Mouse (Mus musculus) embryonic facial prominence, embryonic 15.5 days (tissue): Measurements from ENCODE around the gene Mlf2. TPM values are rescaled to one million over a fixed set of nuclear protein-coding genes. Genes with fewer than 3 reads are reported as not detected.

Source experiments
- ATAC-seq: fragments of 200-750 bp; cut with Nextera tagmentation; 2 replicates; pipeline ENCODE4 v1.8.0; 2017; ENCODE audit warnings: low read depth, moderate TSS enrichment; ENCODE audit not compliant: insufficient number of reproducible peaks, low FRiP score, low TSS enrichment
- H3K27ac ChIP-seq: fragments of 300-500 bp; sonication (generic); replicated peaks from 2 replicates; pipeline ENCODE4 v1.5.1; 2015; ENCODE audit warnings: mild to moderate bottlenecking, inconsistent platforms
- H3K27me3 ChIP-seq: fragments of 300-500 bp; sonication (generic); 2 replicates; pipeline ENCODE4 v1.6.1; 2015; ENCODE audit warnings: inconsistent platforms
- H3K36me3 ChIP-seq: fragments of 300-500 bp; sonication (generic); 2 replicates; pipeline ENCODE4 v1.6.1; 2015; ENCODE audit warnings: mild to moderate bottlenecking, inconsistent platforms
- H3K4me1 ChIP-seq: fragments of 300-500 bp; sonication (generic); 2 replicates; pipeline ENCODE4 v1.6.1; 2015; ENCODE audit warnings: inconsistent platforms
- H3K4me2 ChIP-seq: fragments of 300-500 bp; sonication (generic); replicated peaks from 2 replicates; pipeline ENCODE4 v1.6.1; 2015; ENCODE audit warnings: mild to moderate bottlenecking, inconsistent platforms
- H3K4me3 ChIP-seq: fragments of 300-500 bp; sonication (generic); replicated peaks from 2 replicates; pipeline ENCODE4 v1.5.1; 2015; ENCODE audit warnings: mild to moderate bottlenecking, inconsistent platforms
- H3K9ac ChIP-seq: fragments of 300-500 bp; sonication (generic); 2 replicates; pipeline ENCODE4 v1.6.1; 2015; ENCODE audit warnings: inconsistent platforms
- H3K9me3 ChIP-seq: fragments of 300-500 bp; sonication (generic); replicated peaks from 2 replicates; pipeline ENCODE4 v1.6.1; 2016; ENCODE audit warnings: inconsistent platforms
- WGBS: fragments of 180-500 bp; shearing (Covaris S2); methylation state at CpG from one replicate; pipeline ENCODE4 v1.1.7; 2015; 5-methylcytosine and 5-hydroxymethylcytosine counted together
- polyA plus RNA-seq: library from polyadenylated mRNA; unstranded; fragments of >200 nt; fragmentation: Nextera tagmentation; extraction: Ambion mirVana; gene quantifications from 2 replicates; pipeline ENCODE4 v1.2.1, GENCODE M21; 2015

The Mlf2 gene
- polyA plus RNA-seq, 1 experiment from 2014 or later, result 373 TPM

- no peak for ATAC-seq
- Histone ChIP-seq H3K4me1 (peaks cover 14% of the 10 kb centered on the region), H3K36me3 (no peaks in the 10 kb centered on the region), H3K9me3 (no peaks in the 10 kb centered on the region), H3K27me3 (no peaks in the 10 kb centered on the region), H3K9ac (no peak overlapping the region), H3K4me3 (no peak overlapping the region), H3K4me2 (no peak overlapping the region), H3K27ac (no peak overlapping the region)
- WGBS, result 60% methylated on average over 10 of the region's 10 CpGs
Measured at GRCm38 (mm10) chr6:124900801-124901480, 30.2 kb upstream of the Mlf2 start.

- H3K4me2 ChIP-seq, result no peak overlapping the region
- ATAC-seq, result no peak
- H3K9me3 ChIP-seq, result no peaks in the 10 kb centered on the region
- H3K4me3 ChIP-seq, result no peak overlapping the region
- no peaks in the 10 kb centered on the region for H3K36me3 ChIP-seq
- H3K4me1 ChIP-seq, result peaks cover 14% of the 10 kb centered on the region
- no peak overlapping the region for H3K9ac ChIP-seq
- no peak overlapping the region for H3K27ac ChIP-seq
- no peaks in the 10 kb centered on the region for H3K27me3 ChIP-seq
Measured at GRCm38 (mm10) chr6:124901851-124902250, 29.3 kb upstream of the Mlf2 start.

DNA sequence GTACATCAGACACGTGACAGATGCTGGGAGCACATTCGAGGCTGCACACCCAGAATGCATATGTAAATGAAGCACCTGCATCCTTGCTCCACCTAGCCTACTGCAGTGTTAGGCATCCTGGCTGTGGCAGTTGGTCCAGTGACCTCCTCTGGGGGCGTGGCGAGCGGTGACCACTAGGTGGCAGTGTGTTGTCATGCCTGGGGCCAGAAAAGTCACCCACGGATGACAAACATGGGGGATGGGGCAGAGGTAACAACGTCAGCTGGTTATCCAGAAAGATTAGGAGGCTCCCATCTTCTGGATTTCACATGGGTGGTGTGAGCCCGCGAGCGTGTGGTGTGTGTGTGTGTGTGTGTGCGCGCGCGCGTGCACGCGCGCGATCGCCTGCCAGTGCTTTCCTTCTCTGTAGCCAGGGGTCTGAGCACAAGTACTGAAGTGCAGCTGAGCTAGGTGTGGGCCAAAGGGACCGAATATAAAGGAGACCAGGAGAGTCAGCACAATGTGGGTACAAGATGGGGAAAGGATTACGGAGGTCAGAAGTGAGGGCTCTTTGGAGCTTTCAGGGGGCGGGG, 27.5 kb upstream of the Mlf2 start:
- peak overlapping the region; percentile 84 for H3K4me2 ChIP-seq
- under 1% methylated on average over 23 of the region's 23 CpGs for WGBS
- H3K27ac ChIP-seq, result peak overlapping the region; percentile 99
- H3K36me3 ChIP-seq, result no peaks in the 10 kb centered on the region
- peak overlapping the region; percentile 66 for H3K9ac ChIP-seq
- peaks cover 14% of the 10 kb centered on the region for H3K4me1 ChIP-seq
- H3K9me3 ChIP-seq, result no peaks in the 10 kb centered on the region
- H3K27me3 ChIP-seq, result no peaks in the 10 kb centered on the region
- H3K4me3 ChIP-seq, result peak overlapping the region; percentile 55
- peak; percentile 79 for ATAC-seq

- Histone ChIP-seq H3K4me1 (peaks cover 14% of the 10 kb centered on the region), H3K4me3 (peak overlapping the region; percentile 55), H3K9ac (peak overlapping the region; percentile 66), H3K9me3 (no peaks in the 10 kb centered on the region), H3K27me3 (no peaks in the 10 kb centered on the region), H3K36me3 (no peaks in the 10 kb centered on the region), H3K4me2 (peak overlapping the region; percentile 84), H3K27ac (peak overlapping the region; percentile 99)
- WGBS, result 6% methylated on average over 24 of the region's 24 CpGs
- ATAC-seq, result peak; percentile 69
Measured at GRCm38 (mm10) chr6:124904161-124904981, 26.8 kb upstream of the Mlf2 start.

DNA sequence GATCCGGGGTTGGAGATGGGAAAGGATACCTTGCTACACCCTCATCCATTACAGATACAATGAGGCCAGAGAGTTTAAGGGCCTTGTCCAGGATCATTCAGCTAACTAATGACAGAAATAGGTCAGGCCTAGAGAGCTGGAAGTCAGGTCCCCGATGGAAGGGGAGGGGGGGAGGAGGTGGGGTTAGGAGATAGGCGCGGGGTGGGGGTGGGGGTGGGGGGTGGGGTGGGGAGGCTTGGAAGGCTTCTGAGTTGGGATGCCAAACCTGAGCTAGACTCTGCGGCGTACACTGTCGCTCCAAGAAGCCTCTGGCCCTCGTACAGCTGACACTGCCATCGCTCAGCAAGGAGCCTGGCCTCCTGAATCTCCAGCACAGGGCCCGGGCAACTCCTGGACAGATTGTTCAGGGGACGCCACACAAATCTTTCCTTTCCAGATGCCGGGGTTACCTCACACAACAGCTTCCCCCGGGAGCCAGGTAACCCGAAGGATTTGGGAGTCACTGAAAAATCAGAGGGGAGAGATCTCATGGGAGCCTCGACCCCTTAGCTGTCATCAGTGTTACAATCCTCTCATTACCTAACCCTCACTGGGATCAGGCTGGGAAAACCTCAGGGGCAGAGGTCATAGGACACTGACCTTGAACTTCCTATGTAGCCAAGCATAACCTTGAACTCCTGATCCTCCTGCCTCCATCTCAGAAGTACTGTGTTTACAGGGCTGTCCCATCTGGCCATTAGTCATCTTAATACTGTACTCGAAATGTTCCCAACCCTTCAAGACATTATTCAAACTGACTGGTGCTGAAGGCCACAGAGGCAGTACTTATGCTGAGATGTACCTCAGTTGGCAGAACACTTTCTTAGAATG, 26.0 kb upstream of the Mlf2 start:
- ATAC-seq, result no peak
- Histone ChIP-seq H3K9me3 (no peaks in the 10 kb centered on the region), H3K4me3 (peak overlapping the region; percentile 55), H3K9ac (peak overlapping the region; percentile 66; the same call in 1 of the 2 replicates), H3K4me2 (peak overlapping the region; percentile 84), H3K36me3 (no peaks in the 10 kb centered on the region), H3K4me1 (peaks cover 21% of the 10 kb centered on the region), H3K27ac (peak overlapping the region; percentile 99), H3K27me3 (peaks cover 7% of the 10 kb centered on the region; the same call in 1 of the 2 replicates)
- WGBS, result 37% methylated on average over 14 of the region's 16 CpGs

GRCm38 (mm10) chr6:124907767-124908166, 23.4 kb upstream of the Mlf2 start:
- ATAC-seq, result no peak
- Histone ChIP-seq H3K36me3 (peaks cover 1% of the 10 kb centered on the region), H3K4me2 (no peak overlapping the region), H3K9me3 (no peaks in the 10 kb centered on the region), H3K27me3 (peaks cover 10% of the 10 kb centered on the region; the same call in 1 of the 2 replicates), H3K4me1 (peaks cover 31% of the 10 kb centered on the region), H3K27ac (no peak overlapping the region), H3K4me3 (no peak overlapping the region), H3K9ac (no peak overlapping the region)
- WGBS, result 71% methylated on average over 1 of the region's 1 CpGs

GRCm38 (mm10) chr6:124910032-124910431, 21.2 kb upstream of the Mlf2 start:
- H3K4me1 ChIP-seq, result peaks cover 40% of the 10 kb centered on the region
- peak overlapping the region; percentile 22 for H3K4me3 ChIP-seq
- H3K4me2 ChIP-seq, result peak overlapping the region; percentile 48
- peaks cover 10% of the 10 kb centered on the region; the same call in 1 of the 2 replicates for H3K27me3 ChIP-seq
- H3K9ac ChIP-seq, result peak overlapping the region; percentile 24
- 4% methylated on average over 32 of the region's 32 CpGs for WGBS
- no peak for ATAC-seq
- peaks cover 24% of the 10 kb centered on the region for H3K36me3 ChIP-seq
- no peaks in the 10 kb centered on the region for H3K9me3 ChIP-seq
- no peak overlapping the region; the same call in 1 of the 2 replicates for H3K27ac ChIP-seq

DNA sequence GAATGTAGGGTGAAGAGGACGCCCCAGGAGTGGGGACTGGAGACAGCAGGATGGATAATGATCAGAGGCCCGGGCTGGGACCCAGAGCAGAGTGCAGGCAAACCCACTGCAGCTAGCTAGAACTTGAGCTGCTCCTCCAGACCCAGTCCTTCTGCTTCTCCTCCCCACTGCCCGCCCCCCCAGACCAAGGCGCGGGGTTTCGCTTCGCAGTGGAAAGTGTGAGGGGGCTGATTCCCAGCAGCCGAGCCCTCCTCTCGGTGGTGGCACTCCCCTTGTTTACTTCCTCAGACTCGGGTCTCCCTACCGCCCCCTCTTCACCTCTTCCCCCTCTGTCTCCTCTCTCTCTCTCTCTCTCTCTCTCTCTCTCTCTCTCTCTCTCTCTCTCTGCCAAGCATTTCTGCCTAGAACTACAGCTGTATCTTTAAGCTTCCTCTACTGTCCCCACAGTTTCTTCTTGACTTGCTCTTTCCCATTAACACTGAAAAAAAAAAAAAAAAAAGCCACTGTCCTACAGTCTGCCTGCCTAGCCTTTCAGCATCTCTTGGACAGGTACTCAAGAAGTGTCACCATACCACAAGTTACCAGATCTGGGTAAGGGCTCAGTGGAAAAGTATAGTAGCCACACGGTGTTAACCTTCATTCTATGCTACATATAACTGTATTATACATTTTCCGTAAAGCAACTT, 19.5 kb upstream of the Mlf2 start, which contains the start of gene Lag3:
Gene Lag3 (minus strand): TSS at position 173 of the 686 bp plus-strand sequence.
- Histone ChIP-seq H3K4me3 (0 out of 2 replicates have a peak within 1 kb of the TSS, but pooled peaks have one; percentile 3), H3K27ac (peak within 1 kb of the TSS; percentile 44; the same call in 1 of the 2 replicates), H3K4me2 (peak within 1 kb of the TSS; percentile 19; the same call in 1 of the 2 replicates), H3K4me1 (peaks cover 52% of the 10 kb centered on the region), H3K9me3 (no peaks in the 10 kb centered on the region), H3K27me3 (peaks cover 10% of the 10 kb centered on the region; the same call in 1 of the 2 replicates), H3K36me3 (peaks cover 25% of the 10 kb centered on the region), H3K9ac (no peak within 1 kb of the TSS; the same call in 1 of the 2 replicates)
- 0 out of 2 replicates have a peak, but pooled peaks have one; percentile 15 for ATAC-seq
- 13% methylated on average over 13 of the region's 13 CpGs for WGBS

DNA sequence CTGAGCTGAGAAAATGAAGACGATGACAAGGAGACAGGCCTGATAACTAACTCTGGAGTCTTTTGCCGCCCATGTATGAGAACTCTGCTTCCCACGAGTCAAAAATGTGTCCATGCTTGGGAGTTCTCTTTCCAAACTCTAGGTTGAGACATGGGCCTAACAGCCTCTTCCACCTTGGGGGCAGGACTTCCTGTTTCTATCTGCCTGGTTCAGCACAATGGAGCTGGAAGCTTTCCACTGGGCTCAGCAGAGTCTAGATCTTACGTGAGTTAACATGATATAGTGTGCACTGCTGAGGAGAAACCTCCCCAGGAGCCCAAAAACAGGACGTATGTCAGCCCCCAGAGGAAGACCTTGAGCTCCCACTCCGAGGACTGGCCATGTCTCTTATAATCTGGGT, 18.0 kb upstream of the Mlf2 start:
- H3K9me3 ChIP-seq, result no peaks in the 10 kb centered on the region
- peak overlapping the region; percentile 44 for H3K27ac ChIP-seq
- H3K4me2 ChIP-seq, result no peak overlapping the region
- WGBS, result 63% methylated on average over 6 of the region's 6 CpGs
- H3K4me3 ChIP-seq, result no peak overlapping the region
- no peak for ATAC-seq
- peaks cover 25% of the 10 kb centered on the region for H3K36me3 ChIP-seq
- H3K27me3 ChIP-seq, result peaks cover 10% of the 10 kb centered on the region; the same call in 1 of the 2 replicates
- no peak overlapping the region for H3K9ac ChIP-seq
- peaks cover 57% of the 10 kb centered on the region for H3K4me1 ChIP-seq

DNA sequence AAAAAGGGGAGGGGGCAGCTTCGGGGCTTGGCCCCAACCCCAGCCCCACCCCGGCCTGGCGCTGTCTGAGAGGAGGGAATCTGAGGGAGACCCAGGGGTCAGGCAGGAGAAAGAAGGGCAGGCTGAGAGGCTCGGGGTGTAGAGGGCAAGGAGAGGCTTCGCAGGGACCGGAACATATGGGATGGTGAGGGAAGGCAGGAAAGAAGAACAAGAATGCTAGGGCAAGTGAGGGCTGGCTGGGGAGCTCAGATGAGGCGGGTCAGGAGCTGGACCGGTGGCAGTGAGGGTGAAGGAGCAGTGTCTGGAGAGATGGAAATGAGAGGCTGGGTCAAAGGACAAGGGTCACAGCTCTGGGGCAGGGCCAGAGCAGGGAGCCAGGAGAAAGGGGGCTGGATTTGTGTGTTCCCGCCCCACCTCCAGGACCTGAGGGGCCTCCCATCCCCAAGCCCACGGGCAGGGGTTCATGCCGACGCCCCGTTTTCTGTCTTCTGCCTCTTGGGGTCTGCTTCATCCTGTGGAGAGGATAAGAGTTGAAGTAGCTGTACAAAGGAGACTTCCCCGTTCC, 17.4 kb upstream of the Mlf2 start:
- Histone ChIP-seq H3K27me3 (peaks cover 10% of the 10 kb centered on the region; the same call in 1 of the 2 replicates), H3K4me2 (no peak overlapping the region), H3K36me3 (peaks cover 25% of the 10 kb centered on the region), H3K9ac (no peak overlapping the region), H3K4me1 (peaks cover 62% of the 10 kb centered on the region), H3K4me3 (no peak overlapping the region), H3K27ac (peak overlapping the region; percentile 40), H3K9me3 (no peaks in the 10 kb centered on the region)
- ATAC-seq, result no peak
- WGBS, result 53% methylated on average over 14 of the region's 14 CpGs
